Mouse (Mus musculus) neural tube, embryonic 12.5 days (tissue): ENCODE data around the gene Dusp3. TPM values are rescaled to one million over a fixed set of nuclear protein-coding genes. Genes with fewer than 3 reads are reported as not detected.
A peak's percentile ranks its signal among the peaks of the same experiment; 100 is the strongest.

Source experiments
- ATAC-seq: fragments of 200-750 bp; cut with Nextera tagmentation; 2 replicates; pipeline ENCODE4 v1.8.0; 2017; ENCODE audit warnings: low read depth, mild to moderate bottlenecking, moderate TSS enrichment, moderate library complexity; ENCODE audit not compliant: low FRiP score
- H3K27ac ChIP-seq: fragments of 300-500 bp; sonication (generic); 2 replicates; pipeline ENCODE4 v1.5.1; 2016
- H3K27me3 ChIP-seq: fragments of 300-500 bp; sonication (generic); replicated peaks from 2 replicates; pipeline ENCODE4 v1.6.1; 2016; ENCODE audit warnings: mild to moderate bottlenecking
- H3K36me3 ChIP-seq: fragments of 300-500 bp; sonication (generic); 2 replicates; pipeline ENCODE4 v1.6.1; 2016; ENCODE audit warnings: mild to moderate bottlenecking
- H3K4me1 ChIP-seq: fragments of 300-500 bp; sonication (generic); 2 replicates; pipeline ENCODE4 v1.6.1; 2016
- H3K4me2 ChIP-seq: fragments of 300-500 bp; sonication (generic); replicated peaks from 2 replicates; pipeline ENCODE4 v1.6.1; 2016; ENCODE audit warnings: mild to moderate bottlenecking
- H3K4me3 ChIP-seq: fragments of 300-500 bp; sonication (generic); 2 replicates; pipeline ENCODE4 v1.5.1; 2016
- H3K9ac ChIP-seq: fragments of 300-500 bp; sonication (generic); 2 replicates; pipeline ENCODE4 v1.6.1; 2016; ENCODE audit warnings: mild to moderate bottlenecking
- H3K9me3 ChIP-seq: fragments of 300-500 bp; sonication (generic); 2 replicates; pipeline ENCODE4 v1.6.1; 2016; ENCODE audit warnings: mild to moderate bottlenecking
- WGBS: fragments of 180-500 bp; shearing (Covaris S2); methylation state at CpG from one replicate; pipeline ENCODE4 v1.1.7; 2016; 5-methylcytosine and 5-hydroxymethylcytosine counted together
- polyA plus RNA-seq: library from polyadenylated mRNA; unstranded; fragments of >200 nt; fragmentation: Nextera tagmentation; extraction: Ambion mirVana; gene quantifications from 2 replicates; pipeline ENCODE4 v1.2.1, GENCODE M21; 2016

Gene Dusp3
- polyA plus RNA-seq, 1 experiment from 2014 or later, result 15.6 TPM

DNA sequence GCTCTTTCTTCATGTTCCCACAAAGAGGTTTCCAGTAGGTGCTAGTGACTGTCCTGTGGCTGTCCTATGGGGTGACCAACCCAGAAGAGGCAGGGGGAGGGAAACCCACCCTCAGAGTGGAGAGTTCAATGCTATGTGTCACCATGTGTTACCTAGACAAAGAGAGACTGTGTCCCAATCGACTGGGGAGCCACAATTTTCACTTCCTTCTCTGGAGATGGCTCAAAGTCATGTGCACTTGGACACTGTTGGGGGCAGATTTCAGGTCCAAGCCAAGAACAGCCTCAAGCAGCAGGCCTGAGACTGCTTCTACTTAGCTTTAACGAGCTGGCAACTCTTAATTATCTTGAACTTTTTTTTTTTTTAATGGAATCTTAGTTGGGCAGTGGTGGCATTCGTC is 14.7 kb downstream of the Dusp3 start:
- H3K9ac ChIP-seq, result no peak overlapping the region
- ATAC-seq, result no peak
- H3K4me3 ChIP-seq, result no peak overlapping the region
- peaks cover 9% of the 10 kb centered on the region; the same call in 1 of the 2 replicates for H3K27me3 ChIP-seq
- peaks cover 11% of the 10 kb centered on the region for H3K4me1 ChIP-seq
- no peak overlapping the region for H3K4me2 ChIP-seq
- no peak overlapping the region for H3K27ac ChIP-seq
- WGBS, result 80% methylated on average over 3 of the region's 3 CpGs
- no peaks in the 10 kb centered on the region for H3K9me3 ChIP-seq
- no peaks in the 10 kb centered on the region for H3K36me3 ChIP-seq

DNA sequence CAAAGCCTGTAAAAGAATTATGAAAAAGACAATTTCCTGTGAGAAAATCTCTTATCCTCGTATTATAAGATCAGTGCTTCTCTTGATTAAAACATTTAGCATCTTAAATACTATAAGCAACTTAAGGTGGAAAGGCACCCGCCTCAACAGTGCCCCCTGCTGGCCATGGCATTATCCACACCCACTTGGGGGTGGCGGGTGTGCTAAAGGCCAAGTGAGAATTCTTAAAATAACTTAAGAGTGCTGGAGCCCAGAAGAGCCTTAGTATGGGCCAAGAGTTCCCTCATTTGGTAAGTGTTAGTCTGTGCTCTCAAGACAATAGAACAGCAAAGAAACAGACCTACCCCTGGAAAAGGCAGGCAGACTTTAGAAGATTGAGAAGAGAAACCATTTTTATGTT is 15.4 kb downstream of the Dusp3 start:
- Histone ChIP-seq H3K36me3 (no peaks in the 10 kb centered on the region), H3K4me2 (no peak overlapping the region), H3K4me1 (peaks cover 14% of the 10 kb centered on the region), H3K27ac (no peak overlapping the region), H3K27me3 (peaks cover 16% of the 10 kb centered on the region), H3K4me3 (no peak overlapping the region), H3K9ac (no peak overlapping the region), H3K9me3 (no peaks in the 10 kb centered on the region)
- ATAC-seq, result no peak
- WGBS, result 46% methylated on average over 3 of the region's 3 CpGs

- Histone ChIP-seq H3K9me3 (no peaks in the 10 kb centered on the region), H3K36me3 (no peaks in the 10 kb centered on the region)
Measured at GRCm38 (mm10) chr11:101969835-101970234, 17.0 kb downstream of the Dusp3 start.

GRCm38 (mm10) chr11:101968791-101969190 is 18.0 kb downstream of the Dusp3 start:
- H3K4me3 ChIP-seq, result no peak overlapping the region
- under 1% methylated on average over 5 of the region's 5 CpGs for WGBS
- no peak overlapping the region for H3K4me2 ChIP-seq
- no peaks in the 10 kb centered on the region for H3K9me3 ChIP-seq
- ATAC-seq, result no peak
- H3K4me1 ChIP-seq, result peaks cover 36% of the 10 kb centered on the region
- H3K27me3 ChIP-seq, result peaks cover 42% of the 10 kb centered on the region
- H3K36me3 ChIP-seq, result no peaks in the 10 kb centered on the region
- no peak overlapping the region for H3K9ac ChIP-seq
- no peak overlapping the region for H3K27ac ChIP-seq

More at GRCm38 (mm10) chr11:101969835-101970234, 17.0 kb downstream of the Dusp3 start:
- H3K4me2 ChIP-seq, result no peak overlapping the region
- H3K27me3 ChIP-seq, result peaks cover 32% of the 10 kb centered on the region
- WGBS, result 83% methylated on average over 13 of the region's 13 CpGs
- peaks cover 26% of the 10 kb centered on the region for H3K4me1 ChIP-seq
- no peak overlapping the region for H3K4me3 ChIP-seq
- H3K9ac ChIP-seq, result no peak overlapping the region
- no peak overlapping the region for H3K27ac ChIP-seq
- ATAC-seq, result no peak

GRCm38 (mm10) chr11:101968311-101968710 is 18.5 kb downstream of the Dusp3 start:
- no peak overlapping the region for H3K9ac ChIP-seq
- no peak overlapping the region for H3K4me3 ChIP-seq
- WGBS, result 4% methylated on average over 7 of the region's 7 CpGs
- peaks cover 47% of the 10 kb centered on the region for H3K27me3 ChIP-seq
- no peak for ATAC-seq
- peaks cover 41% of the 10 kb centered on the region for H3K4me1 ChIP-seq
- H3K4me2 ChIP-seq, result 0 out of 2 replicates have a peak overlapping the region, but pooled peaks have one; percentile 1
- no peaks in the 10 kb centered on the region for H3K9me3 ChIP-seq
- H3K27ac ChIP-seq, result no peak overlapping the region
- H3K36me3 ChIP-seq, result no peaks in the 10 kb centered on the region

- WGBS, result 16% methylated on average over 10 of the region's 10 CpGs
- no peak within 1 kb of the TSS for H3K4me2 ChIP-seq
- no peaks in the 10 kb centered on the region for H3K9me3 ChIP-seq
- H3K27ac ChIP-seq, result no peak within 1 kb of the TSS
- H3K27me3 ChIP-seq, result peaks cover 59% of the 10 kb centered on the region
- no peak within 1 kb of the TSS for H3K9ac ChIP-seq
- no peak for ATAC-seq
- H3K4me1 ChIP-seq, result peaks cover 50% of the 10 kb centered on the region
- H3K4me3 ChIP-seq, result no peak within 1 kb of the TSS
- no peaks in the 10 kb centered on the region for H3K36me3 ChIP-seq
Measured at GRCm38 (mm10) chr11:101966965-101967614, 19.7 kb downstream of the Dusp3 start, which contains the start of gene Sost. Gene Sost (minus strand): TSS chr11:101967015.

DNA sequence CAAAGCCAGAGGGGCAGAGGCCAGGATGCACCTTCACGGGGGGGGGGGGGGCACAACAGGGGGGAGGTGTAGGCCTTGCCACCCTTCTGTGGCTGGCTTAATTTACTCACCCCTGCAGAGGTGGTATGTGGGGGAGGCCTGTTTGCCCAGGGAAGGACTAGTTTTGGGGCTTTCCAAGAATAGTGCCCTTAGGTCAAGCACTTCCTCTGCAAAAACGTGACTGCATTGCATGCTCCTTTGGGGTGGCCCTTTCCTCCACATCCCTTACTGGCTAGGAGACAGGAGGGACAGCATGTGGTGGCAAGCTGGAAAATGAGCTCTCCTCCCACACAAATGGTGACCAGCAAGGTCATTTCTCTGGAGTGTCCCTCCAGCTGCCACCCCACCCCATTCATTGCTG is 21.3 kb downstream of the Dusp3 start:
- 4% methylated on average over 2 of the region's 2 CpGs for WGBS
- Histone ChIP-seq H3K4me1 (peaks cover 50% of the 10 kb centered on the region), H3K9me3 (no peaks in the 10 kb centered on the region)

DNA sequence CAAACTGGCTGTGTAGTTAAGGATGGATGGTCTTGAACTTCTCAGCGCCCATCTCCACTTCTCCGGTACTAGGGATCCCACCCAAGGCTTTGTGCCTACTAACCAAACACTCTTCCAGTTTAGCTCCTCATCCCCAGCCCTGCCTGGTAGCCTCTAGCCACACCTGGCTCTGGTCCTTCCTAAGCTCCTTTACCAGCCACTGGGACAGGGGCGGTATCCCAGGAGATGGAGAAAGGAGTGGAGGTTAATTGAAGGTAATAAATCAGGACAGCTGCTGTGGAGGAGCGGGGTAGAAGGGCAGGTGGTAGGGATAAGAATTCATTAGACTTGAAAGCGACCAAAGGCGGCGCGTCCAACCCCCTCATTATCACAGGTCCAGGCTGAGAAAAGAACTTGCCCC is 22.2 kb downstream of the Dusp3 start:
- Histone ChIP-seq H3K27me3 (peaks cover 73% of the 10 kb centered on the region), H3K4me1 (peaks cover 50% of the 10 kb centered on the region), H3K27ac (no peak overlapping the region), H3K36me3 (no peaks in the 10 kb centered on the region), H3K4me2 (peak overlapping the region; percentile 91), H3K4me3 (no peak overlapping the region), H3K9me3 (no peaks in the 10 kb centered on the region), H3K9ac (peak overlapping the region; percentile 69; the same call in 1 of the 2 replicates)
- WGBS, result 2% methylated on average over 8 of the region's 8 CpGs
- peak; percentile 37; the same call in 1 of the 2 replicates for ATAC-seq

More for the DNA sequence above, 21.3 kb downstream of the Dusp3 start:
- H3K4me2 ChIP-seq, result no peak overlapping the region
- H3K27ac ChIP-seq, result no peak overlapping the region
- H3K36me3 ChIP-seq, result no peaks in the 10 kb centered on the region
- H3K27me3 ChIP-seq, result peaks cover 73% of the 10 kb centered on the region
- no peak for ATAC-seq
- no peak overlapping the region for H3K9ac ChIP-seq
- no peak overlapping the region for H3K4me3 ChIP-seq

DNA sequence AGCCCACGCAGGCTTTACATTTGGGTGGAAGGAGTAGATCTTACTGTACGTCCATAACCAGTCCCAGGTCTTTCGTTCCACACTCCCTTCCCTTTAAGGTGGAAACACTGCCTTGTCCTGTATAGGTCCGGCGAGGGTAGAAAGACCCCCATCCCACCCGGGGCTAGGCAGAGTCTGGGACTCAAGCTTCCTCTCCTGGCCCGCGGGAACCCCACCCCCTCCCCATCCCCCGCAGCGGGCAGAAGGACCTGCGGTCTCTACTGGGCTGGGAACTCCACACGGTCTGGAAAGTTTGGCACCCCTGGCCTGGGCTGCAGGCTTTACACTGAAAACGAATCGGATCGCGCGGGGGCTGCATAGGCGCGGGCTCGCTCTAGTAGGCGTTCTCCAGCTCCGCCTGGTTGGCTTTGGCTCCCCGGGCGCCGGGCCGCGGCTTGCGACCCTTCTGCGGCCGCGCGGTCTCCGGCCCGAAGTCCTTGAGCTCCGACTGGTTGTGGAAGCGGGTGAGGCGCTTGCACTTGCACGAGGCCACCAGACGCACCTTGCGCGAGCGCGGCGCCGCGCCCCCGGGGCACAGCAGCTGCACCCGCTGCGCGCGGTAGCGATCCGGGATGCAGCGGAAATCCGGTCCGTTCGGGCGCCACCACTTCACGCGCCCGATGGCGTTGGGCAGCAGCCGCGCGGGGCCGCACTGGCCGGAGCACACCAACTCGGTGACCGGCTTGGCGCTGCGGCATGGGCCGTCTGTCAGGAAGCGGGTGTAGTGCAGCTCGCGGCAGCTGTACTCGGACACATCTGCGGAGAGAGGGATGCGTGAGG is 23.1 kb downstream of the Dusp3 start:
- Histone ChIP-seq H3K4me1 (peaks cover 49% of the 10 kb centered on the region), H3K4me2 (peak overlapping the region; percentile 91), H3K9me3 (no peaks in the 10 kb centered on the region), H3K9ac (peak overlapping the region; percentile 69), H3K27me3 (peaks cover 75% of the 10 kb centered on the region), H3K4me3 (peak overlapping the region; percentile 48), H3K36me3 (no peaks in the 10 kb centered on the region), H3K27ac (no peak overlapping the region; the same call in 1 of the 2 replicates)
- WGBS, result under 1% methylated on average over 78 of the region's 78 CpGs
- ATAC-seq, result peak; percentile 30; the same call in 1 of the 2 replicates

DNA sequence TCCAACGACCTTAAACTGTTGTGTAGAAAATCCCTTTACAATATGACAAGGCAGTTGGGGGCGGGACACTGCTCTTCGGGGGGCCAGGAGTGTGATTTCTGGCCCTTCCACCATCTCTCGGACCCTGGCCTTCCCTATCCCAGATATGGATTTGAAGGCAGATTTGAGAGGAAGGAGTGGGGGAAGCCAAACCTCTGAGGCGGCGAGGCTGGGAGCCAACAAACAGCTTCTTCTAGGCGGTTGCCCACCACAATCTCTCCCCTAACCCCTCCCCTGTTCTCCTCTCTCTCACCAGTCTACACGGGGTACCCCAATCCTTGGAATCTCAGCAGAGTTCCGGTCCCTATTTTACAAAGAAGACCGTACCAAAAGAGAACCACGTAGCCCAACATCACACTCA is 23.8 kb downstream of the Dusp3 start:
- H3K27ac ChIP-seq, result no peak overlapping the region
- H3K4me1 ChIP-seq, result peaks cover 43% of the 10 kb centered on the region
- H3K4me3 ChIP-seq, result no peak overlapping the region
- no peaks in the 10 kb centered on the region for H3K9me3 ChIP-seq
- 2% methylated on average over 11 of the region's 11 CpGs for WGBS
- no peaks in the 10 kb centered on the region for H3K36me3 ChIP-seq
- no peak overlapping the region for H3K9ac ChIP-seq
- peaks cover 78% of the 10 kb centered on the region for H3K27me3 ChIP-seq
- ATAC-seq, result no peak
- peak overlapping the region; percentile 91 for H3K4me2 ChIP-seq

- H3K27ac ChIP-seq, result no peak overlapping the region
- no peaks in the 10 kb centered on the region for H3K36me3 ChIP-seq
- H3K9me3 ChIP-seq, result no peaks in the 10 kb centered on the region
- peaks cover 24% of the 10 kb centered on the region for H3K27me3 ChIP-seq
- 65% methylated on average over 5 of the region's 5 CpGs for WGBS
- H3K9ac ChIP-seq, result no peak overlapping the region
- no peak overlapping the region for H3K4me2 ChIP-seq
- peaks cover 8% of the 10 kb centered on the region for H3K4me1 ChIP-seq
- no peak overlapping the region for H3K4me3 ChIP-seq
- ATAC-seq, result no peak
Measured at GRCm38 (mm10) chr11:101957476-101957875, 29.3 kb downstream of the Dusp3 start.

DNA sequence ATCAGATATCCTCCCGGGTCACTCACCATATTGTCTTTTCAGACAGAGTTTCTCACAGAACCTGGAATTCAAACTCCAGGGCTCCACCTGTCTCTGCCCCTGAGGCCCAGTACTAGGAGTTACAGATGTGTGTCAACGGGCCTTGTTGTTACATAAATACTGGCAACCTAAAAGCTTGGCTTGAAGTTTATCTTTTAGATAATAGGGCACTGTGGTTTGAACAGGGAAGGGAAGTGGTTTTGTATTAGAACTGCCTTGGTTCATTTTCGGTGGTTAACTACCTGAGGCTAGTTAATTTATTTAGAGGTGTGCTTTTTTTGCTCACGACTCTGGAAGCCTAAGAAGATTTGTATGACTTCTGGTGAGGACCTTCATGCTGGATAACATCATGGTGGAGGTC is 33.4 kb downstream of the Dusp3 start:
- Histone ChIP-seq H3K36me3 (no peaks in the 10 kb centered on the region), H3K4me2 (no peak overlapping the region), H3K9ac (no peak overlapping the region), H3K4me3 (no peak overlapping the region), H3K27me3 (peaks cover 8% of the 10 kb centered on the region; the same call in 1 of the 2 replicates), H3K4me1 (peaks cover 12% of the 10 kb centered on the region), H3K27ac (no peak overlapping the region), H3K9me3 (no peaks in the 10 kb centered on the region)
- 76% methylated on average over 4 of the region's 4 CpGs for WGBS
- ATAC-seq, result no peak
